Mouse (Mus musculus) heart, postnatal 10 days (tissue): ENCODE data around the gene Gm21820. TPM values are rescaled to one million over a fixed set of nuclear protein-coding genes. Genes with fewer than 3 reads are reported as not detected.
"Not testable (repeated sequence)": the region's sequence is repeated elsewhere in the genome, so short reads cannot be mapped to it uniquely, and the experiment has no call there.

Source experiments
- DNase-seq, 2 experiments: peaks; one replicate each; pipeline ENCODE4 v3.0.0; 2021
- intact Hi-C: fragments of 180-260 bp; cut with DNase I; formaldehyde crosslinking; loops from one replicate; pipeline ENCODE4 v1.15.1; 2025
- total RNA-seq, 2 experiments: library from RNA; stranded (reverse); gene quantifications; 2 replicates each; pipeline ENCODE4 v1.2.3; 2021

The Gm21820 gene
- total RNA-seq: not detected

- intact Hi-C loops, DNase-seq: not testable (repeated sequence)
Observed at GRCm38 (mm10) chrY:5249341-5249740, at the start of gene Gm21820. TSS of gene Gm21820 (minus strand) at chrY:5249441.

Other genes with a start within 250 kb of the Gm21820 start
- not detected for gene Gm20918, start 205.5 kb downstream of the Gm21820 start, total RNA-seq